Mouse (Mus musculus): ENCODE results near the gene Slc24a3.

Slc24a3 gene

DNA sequence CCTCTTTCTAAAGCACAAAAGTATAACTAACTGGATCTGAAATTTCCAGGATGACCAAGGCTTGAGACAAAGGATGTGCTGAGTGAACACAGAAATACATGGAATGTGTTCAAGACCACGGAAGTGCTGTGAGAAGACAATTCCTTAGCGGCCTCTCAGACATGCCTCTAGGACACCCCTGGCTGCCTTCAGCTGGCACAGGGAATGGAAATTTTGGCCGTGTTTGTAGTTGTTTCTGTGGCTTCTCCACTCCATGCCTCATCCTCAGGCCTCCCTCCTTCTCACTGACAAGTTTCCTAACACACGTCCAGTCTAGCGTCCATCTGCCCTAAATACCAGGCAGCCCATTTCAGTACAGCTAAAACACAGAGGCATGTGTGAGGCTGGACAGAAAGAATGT is 262.4 kb downstream of the Slc24a3 start:
- in situ Hi-C loops (cut with MseI, MboI): no loop called here

DNA sequence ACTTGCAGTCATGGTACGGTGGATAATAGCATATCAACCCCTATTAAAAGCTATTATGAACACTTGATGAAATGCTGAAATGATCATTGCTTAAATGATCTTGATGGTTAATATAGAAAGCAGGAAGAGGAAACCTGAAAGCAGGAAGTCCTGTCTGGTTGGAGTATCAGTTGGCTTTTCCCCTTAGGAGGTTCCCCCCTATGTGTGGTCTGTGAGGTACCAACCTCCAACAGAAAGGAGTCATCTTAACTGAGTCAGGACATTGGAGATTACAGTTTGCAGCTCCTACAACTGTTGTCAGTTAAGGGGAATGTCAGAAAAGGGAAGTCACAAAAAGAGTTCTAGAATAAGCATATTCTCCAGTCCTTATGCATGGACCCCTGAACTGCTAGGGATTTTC is 266.5 kb downstream of the Slc24a3 start:
- in situ Hi-C loops (cut with MseI, MboI): no loop called here

DNA sequence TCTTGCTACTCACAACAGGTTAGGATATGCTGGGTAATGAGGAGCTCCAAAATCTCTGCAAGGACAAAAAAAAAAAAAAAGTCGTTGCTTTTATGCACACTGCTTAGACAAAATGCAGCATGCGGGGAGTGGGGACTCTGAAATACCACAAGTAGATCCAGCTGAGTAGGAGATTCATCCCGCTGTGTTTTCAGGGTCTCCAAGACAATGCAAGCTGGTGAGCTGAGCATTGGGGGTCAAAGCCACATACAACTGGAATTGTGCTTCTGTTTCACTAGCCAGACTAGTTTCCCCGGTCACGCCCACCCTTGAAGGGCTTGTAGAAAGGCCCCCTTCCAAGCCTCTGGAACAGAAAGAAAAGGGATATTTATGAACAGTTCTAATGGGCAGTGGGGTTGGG is 270.8 kb downstream of the Slc24a3 start:
- in situ Hi-C loops (cut with MseI, MboI): no loop called here

DNA sequence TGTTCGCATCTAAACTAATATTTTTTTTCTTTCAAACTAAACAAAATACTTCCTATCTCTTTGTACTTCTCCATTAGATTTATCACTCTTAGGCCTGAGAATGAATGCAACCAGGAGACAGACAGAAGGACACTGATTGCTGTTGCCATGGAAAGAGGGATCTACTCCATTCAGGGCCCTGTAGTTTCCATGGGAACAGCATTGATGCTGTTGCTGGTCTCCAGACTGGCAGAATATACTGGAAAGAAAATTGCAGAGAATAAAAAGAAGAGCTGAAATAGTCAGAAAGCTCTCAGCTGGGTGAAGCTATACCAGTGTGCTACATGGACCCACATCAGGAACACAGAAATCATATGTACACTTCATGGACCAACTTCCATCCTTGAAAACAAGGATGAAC is 272.2 kb downstream of the Slc24a3 start:
- in situ Hi-C loops (cut with MseI, MboI): no loop called here

DNA sequence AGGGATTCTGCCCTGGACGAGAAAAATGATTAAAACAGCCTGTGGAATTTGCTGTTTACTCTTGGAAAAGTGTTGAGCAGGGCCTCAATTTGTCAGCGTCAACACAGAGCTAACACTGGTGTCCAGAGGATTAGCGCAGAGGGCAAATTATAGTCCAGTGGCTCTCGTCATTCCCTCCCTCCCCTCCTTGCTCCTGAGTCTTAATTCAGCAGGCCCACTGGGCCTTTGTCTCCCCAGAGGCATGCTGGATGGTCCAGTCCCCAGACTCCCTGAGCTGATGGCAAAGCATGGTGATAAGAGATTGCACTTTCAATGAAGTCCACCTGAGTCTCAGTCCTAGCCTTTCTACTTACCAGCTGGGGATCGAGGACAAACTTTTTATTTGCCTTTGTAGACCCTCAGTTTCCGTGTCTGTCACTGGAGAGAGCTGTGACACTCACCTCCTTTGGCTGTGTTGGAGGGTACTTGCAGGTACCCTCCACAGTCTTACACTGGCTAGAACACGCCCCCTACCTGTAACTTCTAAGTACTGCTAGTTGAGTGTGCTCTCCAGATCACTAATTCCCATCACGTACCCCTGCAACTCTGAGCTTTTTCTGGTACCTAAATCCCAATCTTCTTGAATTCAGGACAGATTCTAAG is 289.7 kb downstream of the Slc24a3 start:
- in situ Hi-C loops (cut with MseI, MboI): no loop called here

DNA sequence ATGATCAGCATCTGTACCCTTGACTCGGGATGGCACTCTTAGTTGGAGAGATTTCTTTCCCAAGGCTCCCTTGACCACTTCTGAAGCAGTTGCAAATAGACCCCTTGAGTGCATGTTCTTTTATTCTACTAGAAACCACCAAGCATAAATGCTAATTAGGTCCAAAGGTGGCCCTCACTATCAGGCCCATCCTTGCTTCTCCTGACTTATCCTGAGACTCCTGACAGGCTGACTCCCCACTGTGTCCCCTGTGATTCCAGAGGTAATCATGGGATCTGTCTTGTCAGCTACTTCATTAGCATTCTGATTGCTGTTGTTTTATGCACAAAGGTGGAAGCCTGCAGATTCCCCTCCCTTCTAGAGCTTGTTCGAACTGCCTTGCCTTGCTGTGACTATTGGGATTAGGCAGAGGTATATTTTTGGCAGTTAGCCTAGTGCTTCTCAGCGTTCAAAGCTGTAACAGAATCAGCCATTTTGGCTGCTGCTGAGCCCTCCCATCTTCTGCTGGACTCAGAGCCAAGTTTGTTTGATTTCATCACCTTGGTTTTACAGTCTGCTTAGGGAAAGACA is 293.4 kb downstream of the Slc24a3 start:
- in situ Hi-C loops (cut with MseI, MboI): no loop called here

DNA sequence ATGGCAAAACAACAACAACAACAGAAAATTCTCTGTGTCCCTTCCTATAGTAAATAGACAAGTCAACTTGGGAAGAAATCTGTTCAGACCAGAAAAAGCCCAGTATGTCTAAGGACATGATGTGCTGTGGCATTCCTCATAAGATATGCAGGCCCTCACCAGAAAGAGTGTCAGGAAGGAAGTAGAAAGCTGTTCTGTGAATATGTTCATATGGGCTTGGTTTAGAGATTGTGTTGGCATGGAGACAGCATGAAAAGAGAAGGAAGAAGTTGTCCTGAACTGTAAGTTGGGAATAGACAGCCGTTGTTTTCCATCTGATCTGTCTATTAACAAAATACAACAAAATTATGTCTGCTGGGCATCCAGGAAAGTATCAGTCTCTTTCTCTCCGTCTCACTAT is 294.7 kb downstream of the Slc24a3 start:
- in situ Hi-C loops (cut with MseI, MboI): no loop called here

DNA sequence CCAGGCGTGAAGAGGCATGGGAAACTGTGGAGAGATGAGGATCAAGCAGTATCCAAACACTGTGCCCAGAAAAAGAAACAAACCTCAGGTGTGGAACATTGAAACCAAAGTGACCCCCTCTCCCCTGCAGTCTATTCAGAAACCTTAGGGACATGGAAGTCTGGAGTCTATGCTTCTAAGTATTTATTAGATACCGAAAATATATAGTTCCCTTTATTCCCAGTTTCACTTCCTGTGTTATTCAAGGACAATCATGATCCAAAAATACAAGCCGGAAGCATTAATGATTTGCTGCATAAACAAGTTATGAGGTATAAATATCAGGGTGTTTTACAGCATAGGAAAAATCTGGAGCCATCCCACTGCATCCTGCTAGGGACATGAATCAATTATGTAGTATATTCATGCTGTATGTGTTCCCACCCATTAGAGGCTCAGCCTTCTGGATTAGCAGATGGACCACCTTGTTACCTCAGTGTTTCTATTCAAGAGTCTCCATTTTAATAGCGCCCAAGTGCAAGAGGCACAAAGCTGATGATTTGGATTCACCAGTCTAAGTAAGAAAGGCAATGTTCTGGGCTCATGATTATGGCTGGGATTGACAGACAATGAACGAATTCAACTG is 301.3 kb downstream of the Slc24a3 start:
- in situ Hi-C loops (cut with MseI, MboI): no loop called here

DNA sequence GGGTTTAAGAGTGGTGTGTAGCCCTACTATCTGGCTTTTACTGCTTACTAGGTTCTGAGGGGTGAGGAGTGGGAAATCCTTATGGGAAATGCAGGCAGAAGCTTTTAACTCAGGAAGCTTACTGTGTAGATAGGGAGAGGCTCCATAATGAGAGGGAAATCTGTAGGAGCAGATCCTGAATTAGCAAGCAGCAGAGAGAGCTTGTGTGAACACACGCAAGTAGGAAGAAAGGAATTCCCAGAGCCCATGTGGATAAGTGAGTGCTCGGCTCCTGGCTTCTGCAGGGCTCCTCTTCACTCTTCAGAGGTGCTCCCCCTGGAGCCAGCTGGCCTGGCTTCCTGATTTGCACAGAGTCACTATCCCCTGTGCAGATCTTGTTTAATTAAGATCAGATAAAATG is 309.9 kb downstream of the Slc24a3 start:
- in situ Hi-C loops (cut with MseI, MboI): no loop called here

DNA sequence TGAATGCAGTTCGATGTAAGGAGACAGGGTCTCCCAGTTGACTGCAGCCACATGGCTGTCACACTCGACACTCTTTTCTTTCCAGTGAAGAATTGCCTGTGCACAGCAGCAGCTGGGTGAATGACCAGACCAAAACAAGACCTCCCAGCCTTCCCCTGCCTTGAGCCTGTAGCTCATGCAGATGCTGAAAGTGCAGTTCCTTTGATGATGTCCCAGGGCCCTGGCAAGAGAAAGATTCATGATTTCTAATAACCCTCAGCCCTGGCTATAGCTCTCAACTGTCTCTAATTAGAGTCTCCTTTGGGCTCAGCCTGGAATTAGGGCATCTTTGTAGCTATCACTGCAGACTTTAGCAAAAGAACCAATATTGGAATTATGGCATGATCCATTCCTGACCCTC is 312.1 kb downstream of the Slc24a3 start:
- in situ Hi-C loops (cut with MseI, MboI): no loop called here

DNA sequence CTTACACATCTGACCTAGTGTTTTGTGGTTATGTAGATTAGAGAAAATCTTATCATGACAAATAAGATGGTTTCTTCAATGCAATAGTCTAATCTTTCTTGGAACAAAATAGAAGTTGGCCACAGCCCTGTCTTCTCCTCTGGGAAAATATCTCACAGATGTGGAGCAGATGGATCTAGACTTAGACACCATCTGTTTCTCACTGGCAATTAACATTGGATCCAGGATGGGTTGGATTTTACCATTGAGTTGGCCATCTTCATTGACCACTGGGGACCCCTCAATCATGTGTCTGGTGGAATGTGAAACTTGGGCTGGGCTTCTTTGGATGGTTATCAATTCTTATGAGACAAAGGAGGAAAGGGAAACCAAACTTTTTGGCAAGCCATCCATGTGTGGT is 332.7 kb downstream of the Slc24a3 start:
- in situ Hi-C loops (cut with MseI, MboI): no loop called here

DNA sequence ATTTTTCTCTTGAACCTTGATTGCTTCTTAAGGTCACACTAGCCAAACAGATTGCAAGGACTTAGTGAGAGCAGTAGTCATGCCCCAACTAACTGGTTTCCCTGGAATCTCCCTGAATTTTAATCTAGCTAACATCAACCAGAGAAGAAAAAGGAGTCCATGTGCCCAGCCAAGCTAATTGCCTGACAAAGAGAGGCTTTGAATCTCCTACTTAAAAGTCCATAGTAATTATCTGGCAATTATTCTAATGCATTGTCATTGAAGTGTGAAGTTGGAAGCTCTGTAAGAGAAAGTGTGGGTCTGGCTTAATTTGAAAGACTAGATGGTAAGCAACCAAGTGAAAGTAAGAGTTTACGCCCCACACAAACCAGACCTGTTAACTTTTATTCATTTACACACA is 333.9 kb downstream of the Slc24a3 start:
- in situ Hi-C loops (cut with MseI, MboI): no loop called here

DNA sequence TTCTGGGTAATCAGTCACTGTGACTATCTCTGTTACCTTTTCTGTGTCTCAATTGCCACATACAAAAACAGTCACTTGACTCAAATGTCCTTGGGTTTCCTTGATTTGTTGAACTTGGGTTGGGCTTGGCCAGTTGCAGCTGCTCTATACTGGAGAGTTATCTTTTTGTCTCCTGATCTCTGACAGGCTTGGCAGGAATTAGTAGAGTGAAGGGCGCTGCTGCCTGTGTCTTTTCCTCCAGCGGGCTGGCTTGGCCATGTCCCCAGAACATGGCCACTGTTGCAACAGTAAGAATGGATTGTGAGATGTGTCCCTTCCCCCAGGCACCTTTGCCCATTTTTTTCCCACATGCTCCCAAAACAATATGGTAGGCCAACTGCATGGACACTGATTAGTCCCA is 340.1 kb downstream of the Slc24a3 start:
- in situ Hi-C loops (cut with MseI, MboI): no loop called here

DNA sequence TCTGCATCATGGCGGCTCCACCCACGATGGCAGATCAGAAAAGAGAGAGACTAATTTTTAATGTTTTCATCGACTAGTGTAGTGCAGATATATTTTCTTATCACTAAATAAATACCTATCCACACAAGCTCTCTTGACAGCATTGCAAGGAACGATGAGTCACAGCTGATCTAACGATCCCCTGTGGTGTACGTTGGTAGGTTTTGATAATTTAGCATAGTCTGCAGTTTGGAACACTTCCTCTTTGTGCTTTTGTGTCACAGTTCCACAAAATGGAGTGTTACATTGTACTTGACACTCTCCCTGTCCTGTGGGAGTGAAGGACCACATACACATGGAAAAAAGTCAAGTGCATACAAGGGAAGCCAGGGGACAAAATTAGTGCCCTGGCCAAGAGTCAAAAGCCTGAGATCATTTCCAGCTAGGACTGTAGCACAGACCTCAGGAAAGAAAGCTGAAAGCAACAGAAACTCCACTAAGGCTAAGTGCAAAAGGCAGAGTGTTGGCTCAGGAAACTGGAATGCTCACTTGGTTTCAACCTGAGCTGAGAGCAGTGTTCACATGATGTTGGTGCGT is 343.2 kb downstream of the Slc24a3 start:
- in situ Hi-C loops (cut with MseI, MboI): loop anchor here (10.0 kb wide), 1 partner anchor 346 kb away; the partner anchor contains the start of gene Slc24a3 (in 2 of the 2)

DNA sequence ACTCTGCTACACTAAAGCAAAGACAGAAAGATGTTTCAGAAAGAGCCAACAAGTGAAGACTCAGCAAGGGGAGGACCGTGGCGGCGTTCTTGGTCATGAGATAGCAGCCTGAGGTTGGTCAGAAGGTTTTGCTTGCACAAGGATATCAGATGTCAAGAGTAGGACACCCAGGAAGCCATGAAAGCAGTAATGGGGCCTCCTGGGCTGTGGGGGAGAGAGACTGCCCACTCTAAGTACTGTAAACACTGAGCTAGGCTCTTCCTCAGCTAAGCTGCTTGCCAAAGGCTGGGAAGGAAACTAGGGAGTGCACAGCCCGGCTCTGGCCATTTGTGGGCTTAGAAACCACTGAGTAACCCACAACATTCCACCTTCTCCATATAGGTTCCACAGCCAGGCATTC is 348.4 kb downstream of the Slc24a3 start:
- in situ Hi-C loops (cut with MseI, MboI): loop anchor here (10.0 kb wide), 1 partner anchor 351 kb away; the partner anchor contains the start of gene Slc24a3 (in 2 of the 2)

DNA sequence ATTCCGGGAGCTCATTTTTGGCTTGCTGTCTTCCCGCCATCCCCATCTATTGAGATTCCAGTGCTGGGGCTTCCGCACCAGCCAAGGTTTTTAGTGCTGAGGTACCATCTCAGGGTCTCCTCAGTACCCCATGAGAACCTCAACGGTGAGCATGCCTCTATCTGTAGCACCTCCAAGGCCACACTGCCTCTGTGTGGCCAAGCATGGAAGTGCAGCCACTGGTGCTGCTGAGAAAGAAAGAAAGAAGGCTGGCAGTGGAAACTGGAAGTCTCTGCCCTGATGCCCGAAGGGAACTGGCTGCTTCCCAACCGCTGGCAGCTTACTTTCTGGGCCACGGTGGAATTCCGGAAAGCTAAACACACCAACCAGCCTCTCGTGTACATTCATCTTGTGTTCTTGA is 349.8 kb downstream of the Slc24a3 start:
- in situ Hi-C loops (cut with MseI, MboI): loop anchor here (10.0 kb wide), 1 partner anchor 353 kb away; the partner anchor contains the start of gene Slc24a3 (in 2 of the 2)

DNA sequence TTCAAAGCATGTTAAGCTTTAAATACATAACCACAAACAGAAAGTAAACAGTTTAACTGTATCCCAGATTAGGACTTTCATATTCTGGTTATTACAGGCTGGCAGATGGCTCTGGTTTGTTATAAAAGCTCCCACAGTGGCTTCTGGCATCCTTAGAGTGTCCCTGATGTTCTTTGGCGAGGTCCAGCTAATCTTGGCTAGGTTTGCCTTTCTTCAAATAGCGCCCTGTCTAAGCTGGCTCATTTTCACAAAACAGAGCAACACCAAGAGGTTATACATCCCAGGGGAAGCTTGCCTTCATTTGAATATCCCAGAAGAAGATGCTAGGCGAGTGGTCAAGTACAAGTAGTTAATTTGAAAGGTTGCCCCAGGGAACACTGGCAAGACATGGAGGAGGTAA is 354.5 kb downstream of the Slc24a3 start:
- in situ Hi-C loops (cut with MseI, MboI): no loop called here

DNA sequence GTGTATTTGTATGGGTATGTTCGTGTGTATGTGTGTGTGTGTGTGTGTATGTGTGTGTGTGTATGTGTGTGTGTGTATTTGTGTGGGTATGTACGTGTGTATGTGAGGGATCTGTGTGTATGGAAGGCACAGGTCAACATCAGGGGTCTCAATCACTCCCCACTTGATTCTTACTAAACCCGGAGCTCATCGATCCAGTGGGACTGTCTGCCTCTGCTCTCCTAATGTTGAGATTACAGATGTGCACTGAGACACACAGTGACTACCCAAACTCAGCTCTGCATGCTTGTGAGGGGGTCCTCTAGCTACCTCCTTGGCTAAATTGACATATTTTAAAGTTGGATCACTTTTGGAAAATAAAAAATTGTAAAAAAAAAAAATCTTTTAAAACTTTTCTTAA is 355.8 kb downstream of the Slc24a3 start:
- in situ Hi-C loops (cut with MseI, MboI): no loop called here

DNA sequence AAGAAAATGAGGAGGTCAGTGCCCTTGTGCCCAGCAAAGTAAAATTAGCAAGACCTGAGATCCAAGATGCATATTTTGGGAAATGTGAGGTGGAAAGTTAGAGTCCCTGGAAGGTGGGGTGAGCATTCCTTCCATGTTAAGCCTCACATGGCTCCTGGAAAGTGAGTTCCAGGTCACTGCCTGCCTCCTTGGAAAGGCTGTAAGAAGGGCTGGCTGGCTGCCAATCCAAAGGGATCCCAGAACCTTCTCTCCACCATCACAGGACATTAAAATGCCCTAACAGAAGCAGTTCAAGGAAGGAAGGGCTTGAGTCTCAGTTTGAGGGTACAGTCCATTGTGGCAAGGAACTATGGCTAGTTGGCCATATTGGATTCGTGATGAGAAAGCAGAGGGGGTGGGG is 359.6 kb downstream of the Slc24a3 start:
- in situ Hi-C loops (cut with MseI, MboI): no loop called here

DNA sequence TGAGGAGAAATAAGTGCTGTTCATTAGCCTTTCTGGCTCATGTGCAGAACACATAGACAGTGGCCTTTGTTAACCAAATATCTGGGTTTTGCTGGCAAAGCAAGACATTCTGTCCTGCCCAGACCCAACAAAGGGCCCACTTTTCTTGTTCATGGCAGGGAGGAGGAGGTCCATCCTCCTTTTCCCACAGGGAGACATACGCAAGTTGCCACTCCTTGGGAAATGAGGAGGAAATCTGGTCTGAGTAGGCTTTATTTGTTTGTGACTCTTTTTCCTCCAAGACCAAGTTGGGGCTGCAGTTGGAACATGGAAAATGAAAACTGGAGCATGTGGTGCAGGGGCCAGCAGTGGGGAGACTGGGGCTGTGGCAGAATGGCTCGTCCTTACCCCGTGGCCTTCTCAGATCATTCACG is 363.4 kb downstream of the Slc24a3 start:
- in situ Hi-C loops (cut with MseI, MboI): no loop called here

DNA sequence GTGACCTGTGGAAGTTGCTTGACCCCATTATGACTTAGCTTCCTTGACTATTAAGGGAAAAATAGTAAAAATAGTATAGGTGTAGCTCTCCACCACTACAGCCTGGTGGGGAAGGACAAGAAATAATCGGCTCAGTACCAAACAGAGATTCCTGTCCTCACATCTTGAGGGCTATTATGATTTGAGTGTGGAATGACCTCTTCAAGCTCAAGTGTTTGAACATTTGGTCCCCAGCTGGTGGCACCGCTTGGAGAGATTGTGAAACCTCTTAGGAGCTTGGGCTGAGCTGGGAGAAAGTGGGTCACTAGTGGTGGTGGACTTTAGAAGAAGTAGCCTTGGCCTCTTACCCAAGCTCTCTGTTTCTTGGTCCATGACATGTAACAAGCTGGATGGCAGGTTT is 365.5 kb downstream of the Slc24a3 start:
- in situ Hi-C loops (cut with MseI, MboI): no loop called here

DNA sequence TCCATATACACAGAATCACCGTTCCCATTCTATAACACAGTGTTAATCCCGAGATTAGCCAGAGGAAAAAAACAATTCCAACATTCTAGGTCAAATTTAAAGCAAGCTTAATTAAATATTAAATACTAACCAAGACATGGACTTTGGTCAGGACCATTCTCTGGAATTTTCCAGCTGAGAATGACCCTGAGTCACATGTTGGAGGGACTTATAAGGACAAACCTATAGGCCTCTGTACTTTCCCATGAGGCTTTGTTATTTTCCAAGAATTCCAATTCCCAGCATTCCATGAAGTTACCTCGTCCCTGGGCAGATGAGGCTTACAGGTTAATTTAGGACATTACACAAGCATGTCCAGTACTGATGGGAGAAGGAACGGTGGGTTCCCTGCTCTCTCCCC is 367.8 kb downstream of the Slc24a3 start:
- in situ Hi-C loops (cut with MseI, MboI): no loop called here

DNA sequence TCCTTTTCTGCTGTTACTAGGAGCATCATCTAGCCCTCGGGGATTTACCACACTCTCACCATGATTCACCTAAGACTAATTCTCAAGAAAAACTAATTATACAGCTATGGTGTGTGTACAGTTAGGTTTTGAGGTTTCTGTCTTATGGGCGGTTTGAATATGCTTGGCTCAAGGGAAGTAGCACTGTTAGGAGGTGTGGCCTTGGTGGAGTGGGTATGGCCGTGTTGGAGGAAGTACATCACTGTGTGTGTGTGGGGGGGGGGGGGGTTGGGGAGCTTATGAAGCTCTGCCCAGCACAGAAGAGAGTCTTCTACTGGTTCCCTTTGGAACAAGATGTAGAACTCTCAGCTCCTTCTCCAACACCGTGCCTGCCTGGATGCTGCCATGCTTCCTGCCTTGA is 368.2 kb downstream of the Slc24a3 start:
- in situ Hi-C loops (cut with MseI, MboI): no loop called here
